Mouse (Mus musculus) MEL (cell line): ENCODE data around the gene Vwce. TPM values are rescaled to one million over a fixed set of nuclear protein-coding genes. Genes with fewer than 3 reads are reported as not detected.

Source experiments
- DNase-seq: peaks from one replicate; pipeline ENCODE4 v3.0.0; 2011; ENCODE audit warnings: low read depth, low spot score
- H3K27ac ChIP-seq: 2 replicates; pipeline ENCODE4 v1.5.1; 2012; ENCODE audit warnings: low read depth, mild to moderate bottlenecking, control low read depth, low read length, moderate library complexity; ENCODE audit not compliant: control insufficient read depth
- H3K27me3 ChIP-seq, 2 experiments: fragments of 150-350 bp in 1 of 2; sonication (generic) in 1 of 2; 2 replicates each; pipeline ENCODE4 v1.6.1; 2012; ENCODE audit warnings: low read length in 2 of 2, mild to moderate bottlenecking in 2 of 2, improper control_type of control experiment in 1 of 2, moderate library complexity in 1 of 2; ENCODE audit not compliant: insufficient read depth in 2 of 2, control insufficient read depth in 1 of 2
- H3K36me3 ChIP-seq, 2 experiments: 2 replicates each; pipeline ENCODE4 v1.6.1; 2012 to 2014; ENCODE audit warnings: low read length in 2 of 2, improper control_type of control experiment in 1 of 2, inconsistent platforms in 1 of 2, mild to moderate bottlenecking in 1 of 2; ENCODE audit not compliant: insufficient read depth in 2 of 2, control insufficient read depth in 1 of 2
- H3K4me1 ChIP-seq, 2 experiments: fragments of 150-350 bp in 1 of 2; sonication (generic) in 1 of 2; 2 replicates each; pipeline ENCODE4 v1.6.1; 2012; ENCODE audit warnings: low read length in 2 of 2, improper control_type of control experiment in 1 of 2, mild to moderate bottlenecking in 1 of 2; ENCODE audit not compliant: insufficient read depth in 2 of 2, control insufficient read depth in 1 of 2
- H3K4me3 ChIP-seq, 2 experiments: fragments of 150-350 bp in 1 of 2; sonication (generic) in 1 of 2; 2 replicates each; pipeline ENCODE4 v1.5.1; 2012; ENCODE audit warnings: low read depth in 2 of 2, low read length in 2 of 2, mild to moderate bottlenecking in 2 of 2, moderate library complexity in 2 of 2, control low read depth in 1 of 2, improper control_type of control experiment in 1 of 2; ENCODE audit not compliant: control insufficient read depth in 1 of 2, insufficient read depth in 1 of 2
- H3K79me2 ChIP-seq: 2 replicates; pipeline ENCODE4 v1.6.1; 2012; ENCODE audit warnings: mild to moderate bottlenecking, low read length, moderate library complexity; ENCODE audit not compliant: control insufficient read depth, poor library complexity, insufficient read depth
- H3K9ac ChIP-seq: 2 replicates; pipeline ENCODE4 v1.6.1; 2012; ENCODE audit warnings: low read depth, mild to moderate bottlenecking, control low read depth, low read length, moderate library complexity; ENCODE audit not compliant: control insufficient read depth, poor library complexity, severe bottlenecking
- H3K9me3 ChIP-seq: fragments of 150-350 bp; sonication (generic); replicated peaks from 2 replicates; pipeline ENCODE4 v1.6.1; 2012; ENCODE audit warnings: mild to moderate bottlenecking, low read length, improper control_type of control experiment, moderate library complexity; ENCODE audit not compliant: insufficient read depth
- BHLHE40 ChIP-seq: IDR thresholded peaks from 2 replicates; pipeline ENCODE4 v1.6.1; 2012; ENCODE audit warnings: low read depth, mild to moderate bottlenecking, inconsistent platforms, low read length, improper control_type of control experiment, borderline replicate concordance
- CHD1 ChIP-seq: IDR thresholded peaks from 2 replicates; pipeline ENCODE4 v1.6.1; 2012; ENCODE audit warnings: low read depth, mild to moderate bottlenecking, inconsistent platforms, low read length, improper control_type of control experiment
- ELF1 ChIP-seq: IDR thresholded peaks from 2 replicates; pipeline ENCODE4 v1.6.1; 2014; ENCODE audit warnings: low read depth, mild to moderate bottlenecking, inconsistent platforms, low read length, improper control_type of control experiment, moderate library complexity
- ETS1 ChIP-seq: IDR thresholded peaks from 2 replicates; pipeline ENCODE4 v1.6.1; 2012; ENCODE audit warnings: low read depth, mild to moderate bottlenecking, inconsistent platforms, low read length, improper control_type of control experiment, moderate library complexity
- HCFC1 ChIP-seq: IDR thresholded peaks from 2 replicates; pipeline ENCODE4 v1.6.1; 2012; ENCODE audit warnings: low read depth, mild to moderate bottlenecking, inconsistent platforms, low read length, improper control_type of control experiment, moderate library complexity
- MAX ChIP-seq: IDR thresholded peaks from 2 replicates; pipeline ENCODE4 v1.6.1; 2011; ENCODE audit warnings: low read length, improper control_type of control experiment
- MAZ ChIP-seq: IDR thresholded peaks from 2 replicates; pipeline ENCODE4 v1.6.1; 2012; ENCODE audit warnings: low read depth, mild to moderate bottlenecking, inconsistent platforms, low read length, improper control_type of control experiment
- MEF2A ChIP-seq: IDR thresholded peaks from 2 replicates; pipeline ENCODE4 v1.6.1; 2014; ENCODE audit warnings: low read depth, mild to moderate bottlenecking, inconsistent platforms, low read length, improper control_type of control experiment; ENCODE audit not compliant: poor library complexity, insufficient replicate concordance, severe bottlenecking; ENCODE audit errors: extremely low read depth
- MXI1 ChIP-seq: IDR thresholded peaks from 2 replicates; pipeline ENCODE4 v1.6.1; 2011; ENCODE audit warnings: mild to moderate bottlenecking, low read depth, low read length, improper control_type of control experiment
- MYC ChIP-seq: IDR thresholded peaks from 2 replicates; pipeline ENCODE4 v1.6.1; 2011; ENCODE audit warnings: low read depth, mild to moderate bottlenecking, low read length, improper control_type of control experiment, moderate library complexity
- NELFE ChIP-seq: IDR thresholded peaks from 2 replicates; pipeline ENCODE4 v1.6.1; 2011; ENCODE audit warnings: low read depth, low read length, improper control_type of control experiment
- NRF1 ChIP-seq: IDR thresholded peaks from 2 replicates; pipeline ENCODE4 v1.6.1; 2014; ENCODE audit warnings: low read depth, mild to moderate bottlenecking, inconsistent platforms, low read length, improper control_type of control experiment, moderate library complexity; ENCODE audit not compliant: poor library complexity, insufficient read depth, severe bottlenecking
- POLR2A ChIP-seq, 2 experiments: IDR thresholded peaks; 2 replicates each; pipeline ENCODE4 v1.6.1; 2011 to 2012; ENCODE audit warnings: low read length in 2 of 2, mild to moderate bottlenecking in 2 of 2, control low read depth in 1 of 2, improper control_type of control experiment in 1 of 2, low read depth in 1 of 2, moderate library complexity in 1 of 2; ENCODE audit not compliant: control insufficient read depth in 1 of 2, insufficient read depth in 1 of 2, poor library complexity in 1 of 2
- POLR2AphosphoS2 ChIP-seq: IDR thresholded peaks from 2 replicates; pipeline ENCODE4 v1.6.1; 2011; ENCODE audit warnings: low read length, improper control_type of control experiment
- RAD21 ChIP-seq: IDR thresholded peaks from 2 replicates; pipeline ENCODE4 v1.6.1; 2011; ENCODE audit warnings: mild to moderate bottlenecking, low read depth, low read length, improper control_type of control experiment
- RCOR1 ChIP-seq: IDR thresholded peaks from 2 replicates; pipeline ENCODE4 v1.6.1; 2012; ENCODE audit warnings: low read depth, mild to moderate bottlenecking, inconsistent platforms, low read length, improper control_type of control experiment
- SIN3A ChIP-seq: IDR thresholded peaks from 2 replicates; pipeline ENCODE4 v1.6.1; 2012; ENCODE audit warnings: low read length, improper control_type of control experiment, inconsistent platforms
- SMC3 ChIP-seq: IDR thresholded peaks from 2 replicates; pipeline ENCODE4 v1.6.1; 2011; ENCODE audit warnings: low read depth, low read length, improper control_type of control experiment
- TAL1 ChIP-seq: IDR thresholded peaks from 2 replicates; pipeline ENCODE4 v1.6.1; 2012; ENCODE audit warnings: mild to moderate bottlenecking, inconsistent platforms, low read length, moderate library complexity, mixed read lengths
- TCF12 ChIP-seq: IDR thresholded peaks from 2 replicates; pipeline ENCODE4 v1.6.1; 2014; ENCODE audit warnings: low read depth, mild to moderate bottlenecking, inconsistent platforms, low read length, improper control_type of control experiment, moderate library complexity
- USF1 ChIP-seq: IDR thresholded peaks from 2 replicates; pipeline ENCODE4 v1.6.1; 2014; ENCODE audit warnings: low read depth, mild to moderate bottlenecking, inconsistent platforms, low read length, improper control_type of control experiment, moderate library complexity
- USF2 ChIP-seq, 2 experiments: IDR thresholded peaks; 2 replicates each; pipeline ENCODE4 v1.6.1; 2011 to 2012; ENCODE audit warnings: improper control_type of control experiment in 2 of 2, low read length in 2 of 2, borderline replicate concordance in 1 of 2, inconsistent platforms in 1 of 2, low read depth in 1 of 2, mild to moderate bottlenecking in 1 of 2; ENCODE audit not compliant: insufficient read depth in 1 of 2
- ZKSCAN1 ChIP-seq: IDR thresholded peaks from 2 replicates; pipeline ENCODE4 v1.6.1; 2012; ENCODE audit warnings: low read depth, mild to moderate bottlenecking, inconsistent platforms, low read length, improper control_type of control experiment, moderate library complexity
- polyA plus RNA-seq, 2 experiments: library from polyadenylated mRNA; stranded (reverse) in 1 of 2; unstranded in 1 of 2; fragments of >175 nt in 1 of 2; fragments of >200 nt in 1 of 2; gene quantifications; 2 replicates each; pipeline versions ENCODE4 v1.2.1 to v1.2.4; 2012; ENCODE audit warnings: low replicate concordance in 2 of 2, low read depth in 1 of 2; ENCODE audit not compliant: insufficient read length in 2 of 2, insufficient read depth in 1 of 2, missing spikeins in 1 of 2
- total RNA-seq: library from RNA; depleted of rRNA; stranded (reverse); fragments of 300-350 nt; gene quantifications from 2 replicates; pipeline ENCODE4 v1.2.3, GENCODE M21; 2012

Vwce gene
- total and polyA plus RNA-seq, 3 experiments: 0.04 to 666 (median 1.8) TPM

GRCm38 (mm10) chr19:10685727-10686126 is 51.7 kb downstream of the Vwce start:
- H3K27me3 ChIP-seq: peaks cover 18 to 20% of the 10 kb centered on the region in 2 experiments
- peaks cover 16% of the 10 kb centered on the region for H3K79me2 ChIP-seq
- H3K9me3 ChIP-seq: no peaks in the 10 kb centered on the region
- H3K36me3 ChIP-seq: peaks cover 0 to 13% of the 10 kb centered on the region in 2 experiments; a peak in 2 of 4 replicates
- no peak overlapping the region for H3K27ac ChIP-seq
- H3K9ac ChIP-seq: no peak overlapping the region
- no peak for DNase-seq
- no peak overlapping the region for H3K4me3 ChIP-seq
- TF ChIP-seq ELF1: no peak
- TF ChIP-seq TAL1: no peak
- TF ChIP-seq MXI1: no peak
- TF ChIP-seq ETS1: no peak
- no peak for TF ChIP-seq BHLHE40
- no peak for TF ChIP-seq RCOR1
- TF ChIP-seq MYC: no peak
- no peak for TF ChIP-seq MEF2A
- TF ChIP-seq NELFE: no peak
- no peak for TF ChIP-seq HCFC1
- no peak for TF ChIP-seq USF2 (IDR thresholded peaks at IDR 0.05; ENCODE audit: borderline replicate concordance in 1 of 2, insufficient read depth in 1 of 2, low read depth in 1 of 2, low read length in 2 of 2)
- no peak for TF ChIP-seq TCF12
- TF ChIP-seq MAZ: no peak
- TF ChIP-seq MAX: no peak
- TF ChIP-seq POLR2A (IDR thresholded peaks at IDR 0.05; ENCODE audit: control insufficient read depth in 1 of 2, insufficient read depth in 1 of 2, low read depth in 1 of 2, low read length in 2 of 2, poor library complexity in 1 of 2): no peak
- no peak for TF ChIP-seq RAD21
- TF ChIP-seq ZKSCAN1: no peak
- TF ChIP-seq SMC3: no peak
- TF ChIP-seq, all 39 proteins: peak for 0
- peaks cover 2 to 11% of the 10 kb centered on the region in 2 experiments for H3K4me1 ChIP-seq

DNA sequence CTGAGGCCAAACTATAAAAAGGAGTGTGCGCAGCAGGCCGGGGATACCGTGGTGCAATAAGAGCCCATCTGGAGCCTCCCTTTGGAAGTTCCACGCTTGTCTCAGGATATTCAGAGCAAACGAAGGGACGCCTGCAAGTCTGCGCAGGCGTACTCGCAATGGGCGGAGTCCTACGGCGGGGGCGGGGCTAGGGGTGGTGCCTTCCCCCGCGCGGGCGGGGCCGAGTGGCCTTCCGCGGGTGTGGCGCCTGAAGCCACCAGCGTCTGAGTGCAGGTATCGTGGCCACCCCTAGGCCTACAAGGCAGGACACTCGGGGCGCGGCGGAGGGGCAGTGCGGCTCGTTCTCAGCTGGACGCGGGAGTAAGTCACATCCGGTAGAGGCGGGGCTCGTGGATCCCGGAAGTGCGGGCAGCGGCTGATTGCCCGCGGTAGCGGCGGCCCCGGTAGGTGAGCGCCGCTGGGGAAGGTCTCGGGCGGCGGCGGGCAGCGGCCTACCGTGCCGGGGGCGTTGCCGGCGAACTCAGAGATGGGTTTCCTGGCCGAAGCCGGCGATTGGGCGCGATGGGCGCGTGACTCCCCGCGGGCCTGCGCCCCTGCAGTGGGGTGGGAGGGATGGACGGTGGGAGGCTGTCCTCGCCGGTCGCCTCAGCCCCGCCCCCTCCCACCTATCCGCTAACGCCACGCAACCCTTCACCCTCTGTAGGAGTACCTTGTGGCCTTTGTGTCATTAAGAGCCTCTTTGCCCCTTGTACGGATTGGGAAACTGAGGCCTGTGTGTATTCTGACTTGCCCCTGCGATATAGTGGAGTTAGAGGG is 54.7 kb downstream of the Vwce start, which contains the start of gene Vps37c:
Gene Vps37c (plus strand): TSS at position 199 of the 816 bp plus-strand sequence.
- peak within 1 kb of the TSS; percentile 86 for H3K27ac ChIP-seq
- TF ChIP-seq NRF1 (peak; percentile 74), ELF1 (peak; percentile 92), POLR2A (IDR thresholded peaks at IDR 0.05; ENCODE audit: control insufficient read depth in 1 of 2, insufficient read depth in 1 of 2, low read depth in 1 of 2, low read length in 2 of 2, poor library complexity in 1 of 2) (peak; percentile 85 to 86), SMC3 (no peak), MYC (0 out of 2 replicates have a peak, but pooled peaks have one; percentile 0), SIN3A (peak; percentile 60), ZKSCAN1 (no peak), HCFC1 (peak; percentile 72; the same call in 1 of the 2 replicates), MEF2A (no peak), USF2 (IDR thresholded peaks at IDR 0.05; ENCODE audit: borderline replicate concordance in 1 of 2, insufficient read depth in 1 of 2, low read depth in 1 of 2, low read length in 2 of 2) (0 out of 4 replicates have a peak, but pooled peaks of 1 of the 2 experiments have one; percentile 52), CHD1 (no peak), USF1 (peak; percentile 93), NELFE (peak; percentile 88), POLR2AphosphoS2 (0 out of 2 replicates have a peak, but pooled peaks have one; percentile 41)
- H3K9ac ChIP-seq: peak within 1 kb of the TSS; percentile 95
- peaks cover 4 to 8% of the 10 kb centered on the region in 2 experiments; a peak in 3 of 4 replicates for H3K27me3 ChIP-seq
- peak; percentile 90 for DNase-seq
- H3K36me3 ChIP-seq: peaks cover 0 to 20% of the 10 kb centered on the region in 2 experiments; a peak in 2 of 4 replicates
- peaks cover 20% of the 10 kb centered on the region for H3K79me2 ChIP-seq
- peak within 1 kb of the TSS; percentile 82 to 98 for H3K4me3 ChIP-seq
- no peaks in the 10 kb centered on the region for H3K9me3 ChIP-seq
- H3K4me1 ChIP-seq: peaks cover 5 to 26% of the 10 kb centered on the region in 2 experiments
